Mouse (Mus musculus) myocyte (in vitro differentiated cells): Measurements from ENCODE around the gene Phb.

Source experiments
- E2F4 ChIP-seq: IDR thresholded peaks from one replicate; pipeline ENCODE4 v1.6.1; 2011; ENCODE audit warnings: mild to moderate bottlenecking, control low read depth, moderate library complexity; ENCODE audit not compliant: insufficient read depth
- MAX ChIP-seq: IDR thresholded peaks from one replicate; pipeline ENCODE4 v1.6.1; 2011; ENCODE audit warnings: low read depth, mild to moderate bottlenecking, control low read depth
- MYOG ChIP-seq, 3 experiments: IDR thresholded peaks; one replicate each; pipeline ENCODE4 v1.6.1; 2011; ENCODE audit warnings: control low read depth in 2 of 3, low read depth in 2 of 3, mild to moderate bottlenecking in 2 of 3; ENCODE audit not compliant: insufficient read length in 2 of 3, control insufficient read depth in 1 of 3, insufficient read depth in 1 of 3
- REST ChIP-seq: IDR thresholded peaks from one replicate; pipeline ENCODE4 v1.6.1; 2011; ENCODE audit warnings: mild to moderate bottlenecking, control low read depth, moderate library complexity; ENCODE audit not compliant: insufficient read depth, insufficient read length

- no peak for TF ChIP-seq E2F4
- no peak for TF ChIP-seq MAX
- TF ChIP-seq MYOG (IDR thresholded peaks at IDR 0.05; ENCODE audit: control insufficient read depth in 1 of 3, insufficient read depth in 1 of 3, insufficient read length in 2 of 3, low read depth in 2 of 3), result no peak
- TF ChIP-seq REST, result no peak
Measured at GRCm38 (mm10) chr11:95647791-95648190, 19.0 kb upstream of the Phb start.
